Mouse (Mus musculus) intestine, embryonic 15.5 days (tissue): ENCODE measurements at regions not wholly inside any gene's neighbourhood (a gene's known extent, or its start where the extent isn't known, plus 50 kb on each side); places are given as distances from the start of the nearest gene placed in this dataset.

Experiments used
- ATAC-seq: fragments of 200-750 bp; cut with Nextera tagmentation; 2 replicates; pipeline ENCODE4 v1.8.0; 2017; ENCODE audit warnings: moderate TSS enrichment, moderate library complexity
- H3K27ac ChIP-seq: fragments of 300-500 bp; sonication (generic); 2 replicates; pipeline ENCODE4 v1.5.1; 2015; ENCODE audit warnings: mild to moderate bottlenecking, inconsistent platforms
- H3K27me3 ChIP-seq: fragments of 300-500 bp; sonication (generic); replicated peaks from 2 replicates; pipeline ENCODE4 v1.6.1; 2015; ENCODE audit warnings: inconsistent platforms
- H3K36me3 ChIP-seq: fragments of 300-500 bp; sonication (generic); 2 replicates; pipeline ENCODE4 v1.6.1; 2015; ENCODE audit warnings: inconsistent platforms
- H3K4me1 ChIP-seq: fragments of 300-500 bp; sonication (generic); replicated peaks from 2 replicates; pipeline ENCODE4 v1.6.1; 2015; ENCODE audit warnings: inconsistent platforms
- H3K4me2 ChIP-seq: fragments of 300-500 bp; sonication (generic); replicated peaks from 2 replicates; pipeline ENCODE4 v1.6.1; 2015; ENCODE audit warnings: mild to moderate bottlenecking, inconsistent platforms
- H3K4me3 ChIP-seq: fragments of 300-500 bp; sonication (generic); replicated peaks from 2 replicates; pipeline ENCODE4 v1.5.1; 2015; ENCODE audit warnings: inconsistent platforms
- H3K9ac ChIP-seq: fragments of 300-500 bp; sonication (generic); 2 replicates; pipeline ENCODE4 v1.6.1; 2015; ENCODE audit warnings: inconsistent platforms
- H3K9me3 ChIP-seq: fragments of 300-500 bp; sonication (generic); 2 replicates; pipeline ENCODE4 v1.6.1; 2016; ENCODE audit warnings: inconsistent platforms
- WGBS: fragments of 180-500 bp; shearing (Covaris S2); methylation state at CpG from one replicate; pipeline ENCODE4 v1.1.7; 2015; 5-methylcytosine and 5-hydroxymethylcytosine counted together

DNA sequence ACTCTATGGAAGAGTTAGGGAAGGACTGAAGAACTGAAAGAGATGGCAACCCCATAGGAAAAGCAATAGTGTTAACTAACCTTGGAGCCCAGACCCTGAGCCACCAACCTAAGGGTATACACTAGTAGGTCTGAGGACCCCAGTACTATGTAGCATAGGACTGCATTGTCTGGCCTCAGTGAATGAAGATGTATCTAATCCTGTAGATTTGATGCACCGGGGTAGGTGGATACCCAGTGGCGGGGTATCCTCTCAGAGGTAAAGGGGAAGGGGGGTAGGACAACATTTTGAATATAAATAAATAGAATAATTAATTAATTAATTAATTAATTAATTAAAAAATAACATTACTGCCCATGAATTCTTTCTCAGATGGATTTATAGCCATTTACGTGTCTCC, 387.9 kb upstream of the 4921530L21Rik start:
- H3K36me3 ChIP-seq: no peaks in the 10 kb centered on the region
- H3K4me3 ChIP-seq: no peak overlapping the region
- no peak overlapping the region for H3K9ac ChIP-seq
- no peak overlapping the region for H3K4me2 ChIP-seq
- WGBS: 93% methylated on average over 3 of the region's 3 CpGs
- H3K9me3 ChIP-seq: no peaks in the 10 kb centered on the region
- no peaks in the 10 kb centered on the region for H3K4me1 ChIP-seq
- no peaks in the 10 kb centered on the region for H3K27me3 ChIP-seq
- ATAC-seq: no peak
- no peak overlapping the region for H3K27ac ChIP-seq

DNA sequence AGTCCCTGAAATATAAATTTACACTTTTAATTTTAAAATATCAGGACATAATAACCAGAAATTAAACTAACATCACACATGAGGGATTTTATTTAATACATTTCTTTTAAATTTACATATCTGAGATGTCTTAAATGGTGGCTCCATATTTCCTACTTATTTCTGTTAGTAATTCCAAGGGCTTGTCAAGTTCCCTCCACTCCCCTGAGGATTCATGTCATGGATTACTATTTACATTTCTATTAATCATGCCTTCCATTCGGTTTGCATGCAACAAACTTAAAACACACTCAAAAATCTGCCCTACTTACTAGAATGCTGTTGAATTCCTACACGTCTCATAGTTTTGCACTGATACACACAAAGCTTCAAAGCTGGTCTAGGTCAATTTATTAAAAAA, 387.1 kb upstream of the 4921530L21Rik start:
- Histone ChIP-seq H3K27ac (no peak overlapping the region), H3K4me1 (no peaks in the 10 kb centered on the region), H3K4me3 (no peak overlapping the region), H3K9ac (no peak overlapping the region), H3K4me2 (no peak overlapping the region), H3K27me3 (no peaks in the 10 kb centered on the region), H3K9me3 (no peaks in the 10 kb centered on the region), H3K36me3 (no peaks in the 10 kb centered on the region)
- ATAC-seq: no peak
- WGBS: 76% methylated on average over 2 of the region's 2 CpGs

DNA sequence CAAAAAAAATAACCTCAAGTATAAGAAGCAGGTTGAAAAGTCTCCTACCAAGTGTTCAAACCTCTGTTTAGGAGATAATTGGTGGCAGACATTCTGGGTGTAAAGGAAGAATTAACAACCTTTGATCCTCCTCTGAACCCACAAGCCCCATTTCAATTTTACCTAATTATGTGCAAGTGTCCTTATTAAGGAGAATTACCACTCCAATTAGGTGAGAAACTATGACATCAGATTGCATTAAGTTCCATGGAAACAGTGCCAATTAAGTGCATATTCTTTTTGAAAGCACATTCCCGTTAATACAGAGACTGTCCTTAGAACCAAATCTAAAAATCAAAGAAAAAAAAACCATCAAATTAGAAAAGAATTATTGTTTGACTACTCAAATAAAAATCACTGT, 366.0 kb upstream of the 4921530L21Rik start:
- H3K27ac ChIP-seq: no peak overlapping the region
- no peaks in the 10 kb centered on the region for H3K36me3 ChIP-seq
- no peaks in the 10 kb centered on the region for H3K27me3 ChIP-seq
- H3K9ac ChIP-seq: no peak overlapping the region
- no peak for ATAC-seq
- no peak overlapping the region for H3K4me2 ChIP-seq
- WGBS: 80% methylated on average over 1 of the region's 1 CpGs
- H3K4me1 ChIP-seq: no peaks in the 10 kb centered on the region
- no peak overlapping the region for H3K4me3 ChIP-seq
- no peaks in the 10 kb centered on the region for H3K9me3 ChIP-seq

DNA sequence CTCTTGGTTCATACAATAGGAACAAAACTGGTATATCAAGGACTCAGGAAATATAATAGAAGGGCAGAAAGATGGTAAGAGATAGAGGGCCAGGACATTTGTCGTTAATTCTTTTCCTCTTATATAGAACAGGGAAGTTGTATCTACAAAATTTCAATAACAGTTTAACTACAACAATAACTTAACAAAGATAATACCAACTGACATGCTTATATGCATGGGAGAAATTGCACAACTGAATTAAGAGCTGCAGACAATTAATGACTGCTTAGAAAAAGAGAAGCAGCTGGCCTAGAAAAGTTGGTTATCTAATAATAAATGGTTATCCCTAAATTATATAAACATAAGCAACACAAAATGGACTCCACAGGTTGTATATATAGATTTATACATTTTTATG, 362.2 kb upstream of the 4921530L21Rik start:
- H3K27ac ChIP-seq: no peak overlapping the region
- no peaks in the 10 kb centered on the region for H3K4me1 ChIP-seq
- no peaks in the 10 kb centered on the region for H3K9me3 ChIP-seq
- H3K4me2 ChIP-seq: no peak overlapping the region
- WGBS: 76% methylated on average over 1 of the region's 1 CpGs
- H3K9ac ChIP-seq: no peak overlapping the region
- H3K4me3 ChIP-seq: no peak overlapping the region
- no peaks in the 10 kb centered on the region for H3K36me3 ChIP-seq
- ATAC-seq: no peak
- H3K27me3 ChIP-seq: no peaks in the 10 kb centered on the region

DNA sequence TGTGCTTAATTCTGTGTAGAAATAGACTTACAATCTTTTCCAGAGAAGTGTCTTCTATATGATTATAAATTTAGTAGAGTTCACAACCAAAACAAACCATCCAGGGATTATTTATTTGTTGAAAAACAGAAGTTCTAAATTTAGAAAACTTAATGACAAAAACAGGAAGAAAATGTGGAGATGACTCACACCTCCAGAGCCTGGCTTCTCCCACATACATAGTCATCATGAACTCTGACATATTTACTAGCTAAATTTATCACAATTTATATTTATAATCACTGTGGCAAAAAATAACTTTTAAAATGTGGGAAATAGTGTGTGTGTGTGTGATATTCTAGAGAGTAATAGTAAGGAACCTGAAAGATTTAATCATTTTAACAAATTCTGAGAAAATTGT, 337.2 kb upstream of the 4921530L21Rik start:
- Histone ChIP-seq H3K27me3 (no peaks in the 10 kb centered on the region), H3K4me3 (no peak overlapping the region), H3K27ac (no peak overlapping the region), H3K36me3 (no peaks in the 10 kb centered on the region), H3K9ac (no peak overlapping the region), H3K4me2 (no peak overlapping the region), H3K4me1 (no peaks in the 10 kb centered on the region), H3K9me3 (no peaks in the 10 kb centered on the region)
- no peak for ATAC-seq

DNA sequence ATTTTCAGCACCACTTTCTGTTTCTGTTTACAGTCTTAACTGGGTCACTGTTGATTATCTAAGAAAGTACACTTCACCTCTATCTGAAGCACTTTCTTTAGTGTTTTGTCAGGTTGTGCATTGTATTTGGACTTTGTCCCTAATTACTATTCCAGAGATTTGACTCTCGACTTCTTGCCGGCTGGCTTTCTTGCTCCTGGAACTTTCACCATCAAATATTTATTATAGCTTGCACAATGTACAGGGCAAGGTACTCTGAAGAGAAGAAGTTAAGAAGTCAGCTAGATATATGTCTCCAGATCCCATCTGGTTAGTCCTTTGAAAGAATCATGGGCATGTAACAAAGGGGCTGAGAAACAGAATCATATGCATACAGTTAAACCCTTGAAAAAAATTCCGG, 290.0 kb upstream of the 4921530L21Rik start:
- ATAC-seq: peak; percentile 68

DNA sequence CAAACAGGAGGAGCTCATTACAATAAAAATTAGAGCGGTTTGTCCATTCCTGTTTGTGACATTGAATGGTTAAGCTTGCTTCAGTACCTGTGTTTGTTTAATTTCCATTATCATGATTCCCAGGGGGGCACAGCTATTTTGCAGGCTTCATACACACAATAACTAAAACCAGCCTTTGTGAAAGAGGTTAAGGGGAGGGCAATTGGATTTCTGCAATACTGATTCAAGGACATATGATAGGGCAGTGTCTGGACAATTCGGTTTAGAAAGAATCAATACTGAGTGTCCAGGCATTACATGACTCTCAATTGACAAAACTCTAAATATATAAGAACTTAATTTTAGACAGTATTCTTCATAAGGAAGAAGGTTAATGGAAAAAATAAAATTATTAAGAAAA, 284.7 kb upstream of the 4921530L21Rik start:
- no peak for ATAC-seq
- Histone ChIP-seq H3K4me3 (no peak overlapping the region), H3K27me3 (no peaks in the 10 kb centered on the region), H3K4me2 (no peak overlapping the region), H3K4me1 (no peaks in the 10 kb centered on the region), H3K36me3 (no peaks in the 10 kb centered on the region), H3K9me3 (no peaks in the 10 kb centered on the region), H3K27ac (no peak overlapping the region), H3K9ac (no peak overlapping the region)
- WGBS: 79% methylated on average over 2 of the region's 2 CpGs

More for the DNA sequence above, 290.0 kb upstream of the 4921530L21Rik start:
- Histone ChIP-seq H3K4me2 (no peak overlapping the region), H3K9me3 (no peaks in the 10 kb centered on the region), H3K36me3 (no peaks in the 10 kb centered on the region), H3K27ac (no peak overlapping the region), H3K9ac (no peak overlapping the region), H3K4me1 (no peaks in the 10 kb centered on the region), H3K4me3 (no peak overlapping the region), H3K27me3 (no peaks in the 10 kb centered on the region)
- 75% methylated on average over 3 of the region's 3 CpGs for WGBS

DNA sequence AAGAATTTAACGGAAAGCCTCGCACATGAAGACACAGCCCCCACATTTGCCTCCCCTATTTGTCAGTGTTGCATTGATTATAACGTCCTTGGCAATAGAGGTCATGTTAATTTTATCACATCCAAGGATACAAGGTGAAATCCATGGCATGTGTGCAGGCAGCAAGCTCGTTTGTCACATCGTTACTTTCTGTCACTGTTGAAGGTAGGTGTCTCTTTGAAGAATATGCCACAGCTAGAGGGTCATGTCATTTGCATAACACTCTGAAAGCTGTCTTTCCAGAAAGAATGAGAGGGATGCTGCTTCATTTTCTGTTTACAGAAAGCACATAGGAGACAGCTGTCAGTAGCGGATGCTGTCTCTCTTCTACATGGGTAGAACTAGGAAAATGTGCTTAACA, 235.1 kb upstream of the 4921530L21Rik start:
- Histone ChIP-seq H3K27ac (no peak overlapping the region), H3K4me1 (no peaks in the 10 kb centered on the region), H3K4me2 (no peak overlapping the region), H3K9me3 (no peaks in the 10 kb centered on the region), H3K9ac (no peak overlapping the region), H3K27me3 (no peaks in the 10 kb centered on the region), H3K36me3 (no peaks in the 10 kb centered on the region), H3K4me3 (no peak overlapping the region)
- ATAC-seq: no peak
- 49% methylated on average over 6 of the region's 6 CpGs for WGBS

DNA sequence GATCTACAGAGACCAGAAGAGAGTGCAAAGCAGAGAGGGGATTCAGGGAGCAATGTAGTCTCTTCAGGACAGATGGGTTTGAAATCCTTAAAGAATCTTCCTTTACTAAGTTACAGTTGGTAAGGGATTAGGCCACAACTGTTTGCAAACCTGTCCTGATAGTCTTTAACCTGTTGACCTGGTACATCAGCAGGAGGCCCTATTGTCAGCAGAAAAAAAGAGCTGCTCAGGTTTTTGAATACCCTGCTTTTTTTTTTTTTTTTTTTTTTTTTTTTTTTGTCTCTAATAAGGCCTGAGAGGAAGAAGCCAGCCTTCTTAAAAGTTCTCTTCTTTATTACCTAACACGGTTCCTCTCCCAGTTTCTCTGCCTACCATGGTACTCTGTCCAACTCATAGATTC, 221.5 kb upstream of the 4921530L21Rik start:
- Histone ChIP-seq H3K4me2 (no peak overlapping the region), H3K9ac (no peak overlapping the region), H3K27me3 (no peaks in the 10 kb centered on the region), H3K36me3 (no peaks in the 10 kb centered on the region), H3K4me3 (no peak overlapping the region), H3K27ac (no peak overlapping the region), H3K4me1 (no peaks in the 10 kb centered on the region), H3K9me3 (no peaks in the 10 kb centered on the region)
- WGBS: 50% methylated on average over 1 of the region's 1 CpGs
- no peak for ATAC-seq

DNA sequence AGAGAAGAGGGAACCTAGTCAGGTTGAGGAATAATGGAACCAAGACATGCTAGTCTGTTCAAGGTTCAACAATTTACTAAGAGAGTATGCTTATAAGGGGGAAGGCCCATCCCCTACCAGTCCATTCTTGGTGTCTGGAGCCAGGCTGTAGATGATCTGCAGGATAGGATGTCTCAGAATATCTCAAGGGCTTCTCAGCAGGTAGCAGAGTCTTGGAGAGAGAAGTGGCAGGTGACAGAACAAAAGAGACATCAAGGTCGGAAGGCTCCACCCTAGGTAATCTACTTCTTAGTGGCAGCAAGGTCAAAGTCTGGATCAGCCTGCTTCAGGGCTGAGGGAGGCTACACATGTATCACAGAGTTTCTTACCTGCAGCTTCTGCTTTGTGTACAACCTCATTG, 220.2 kb upstream of the 4921530L21Rik start:
- Histone ChIP-seq H3K9me3 (no peaks in the 10 kb centered on the region), H3K4me3 (no peak overlapping the region), H3K4me2 (no peak overlapping the region), H3K27me3 (no peaks in the 10 kb centered on the region), H3K36me3 (no peaks in the 10 kb centered on the region), H3K9ac (no peak overlapping the region), H3K4me1 (no peaks in the 10 kb centered on the region), H3K27ac (no peak overlapping the region)
- WGBS: 70% methylated on average over 1 of the region's 1 CpGs
- no peak for ATAC-seq

DNA sequence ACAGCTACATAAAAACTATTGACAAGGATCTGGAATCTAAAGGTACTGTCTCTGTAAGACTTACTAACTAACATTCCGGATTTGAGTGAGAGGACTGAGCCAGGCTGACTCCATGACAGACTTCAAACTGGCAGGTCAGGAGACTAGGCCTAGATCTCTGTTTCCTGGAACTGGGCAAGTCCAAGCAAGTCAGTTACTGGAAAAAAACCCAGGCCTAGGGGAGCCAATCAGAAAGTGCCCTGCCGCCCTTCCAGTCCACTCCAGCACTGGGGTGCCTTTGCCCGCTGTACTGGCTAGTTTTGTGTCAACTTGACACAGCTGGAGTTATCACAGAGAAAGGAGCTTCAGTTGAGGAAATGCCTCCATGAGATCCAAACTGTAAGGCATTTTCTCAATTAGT, 219.6 kb upstream of the 4921530L21Rik start:
- no peak overlapping the region for H3K4me3 ChIP-seq

DNA sequence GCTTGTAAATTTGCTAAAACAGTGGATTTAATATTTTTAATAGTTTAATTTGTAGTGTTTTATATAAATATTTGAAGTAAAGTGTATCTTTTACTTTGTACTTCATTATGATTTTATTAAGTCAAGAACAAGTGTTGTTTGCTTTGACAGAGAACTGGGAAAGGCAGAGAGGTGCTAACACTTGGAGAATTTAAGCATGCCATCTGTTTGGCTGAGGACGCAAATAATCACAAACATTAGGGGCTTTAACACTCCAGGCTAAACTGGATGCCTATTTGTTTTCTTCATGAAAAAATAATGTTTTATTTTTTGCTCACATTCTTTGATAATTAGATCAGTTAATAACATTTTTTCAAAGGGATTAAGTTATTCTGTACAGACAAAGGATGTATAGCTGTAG, 193.6 kb upstream of the 4921530L21Rik start:
- Histone ChIP-seq H3K9me3 (no peaks in the 10 kb centered on the region), H3K9ac (no peak overlapping the region), H3K4me3 (no peak overlapping the region), H3K27ac (no peak overlapping the region), H3K4me2 (no peak overlapping the region), H3K27me3 (no peaks in the 10 kb centered on the region), H3K4me1 (no peaks in the 10 kb centered on the region), H3K36me3 (no peaks in the 10 kb centered on the region)
- no peak for ATAC-seq
- 59% methylated on average over 1 of the region's 1 CpGs for WGBS

More for the DNA sequence above, 219.6 kb upstream of the 4921530L21Rik start:
- Histone ChIP-seq H3K9ac (no peak overlapping the region), H3K4me2 (no peak overlapping the region), H3K27me3 (no peaks in the 10 kb centered on the region), H3K4me1 (no peaks in the 10 kb centered on the region), H3K27ac (no peak overlapping the region), H3K9me3 (no peaks in the 10 kb centered on the region), H3K36me3 (no peaks in the 10 kb centered on the region)
- no peak for ATAC-seq
- 98% methylated on average over 3 of the region's 3 CpGs for WGBS

DNA sequence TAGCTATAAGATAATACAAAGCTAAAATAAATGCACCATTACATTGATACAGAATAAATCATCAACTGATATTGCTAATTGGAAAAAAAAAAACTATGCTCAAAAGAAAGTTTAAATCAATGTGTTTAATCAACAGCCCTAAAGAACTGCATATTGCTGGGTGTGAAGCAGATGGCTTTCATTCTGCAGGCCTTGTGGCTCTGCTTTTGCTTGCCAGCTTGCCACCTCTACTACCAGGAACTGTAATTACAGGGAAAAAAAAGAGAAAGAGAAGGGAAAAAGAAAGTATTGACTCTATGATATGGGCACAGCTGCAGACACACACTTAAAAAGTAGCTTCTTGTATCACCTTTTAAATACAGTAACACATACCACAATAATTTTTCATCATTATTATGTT, 192.4 kb upstream of the 4921530L21Rik start:
- no peak for ATAC-seq
- H3K27ac ChIP-seq: no peak overlapping the region
- H3K4me3 ChIP-seq: no peak overlapping the region
- H3K9me3 ChIP-seq: no peaks in the 10 kb centered on the region
- H3K36me3 ChIP-seq: no peaks in the 10 kb centered on the region
- H3K9ac ChIP-seq: no peak overlapping the region
- H3K27me3 ChIP-seq: no peaks in the 10 kb centered on the region
- no peaks in the 10 kb centered on the region for H3K4me1 ChIP-seq
- no peak overlapping the region for H3K4me2 ChIP-seq

DNA sequence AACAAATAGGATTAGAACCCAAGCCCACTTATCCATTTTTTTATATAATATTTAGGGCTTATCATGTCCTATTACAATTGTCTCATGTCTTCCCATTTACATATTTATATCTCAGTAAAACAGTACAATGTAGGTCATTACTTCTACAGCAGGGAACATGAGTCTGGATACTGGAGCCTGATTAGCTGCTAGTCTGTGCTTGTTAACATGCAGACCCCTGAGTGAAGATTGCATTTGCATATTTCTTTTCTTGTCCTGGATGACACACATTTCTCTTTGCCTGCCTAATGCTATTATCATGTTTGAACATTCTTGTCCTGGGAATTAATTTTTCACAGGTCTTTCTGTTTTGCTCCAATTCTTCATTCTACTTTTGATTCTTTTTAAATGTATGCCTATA, 155.0 kb upstream of the 4921530L21Rik start:
- no peaks in the 10 kb centered on the region for H3K36me3 ChIP-seq
- no peaks in the 10 kb centered on the region for H3K9me3 ChIP-seq
- ATAC-seq: no peak

More for the DNA sequence above, 155.0 kb upstream of the 4921530L21Rik start:
- Histone ChIP-seq H3K9ac (no peak overlapping the region), H3K27me3 (no peaks in the 10 kb centered on the region), H3K4me3 (no peak overlapping the region), H3K27ac (no peak overlapping the region), H3K4me1 (no peaks in the 10 kb centered on the region), H3K4me2 (no peak overlapping the region)
